Mouse (Mus musculus): Measurements from ENCODE around the gene Ptprq.

GRCm38 (mm10) chr10:107624211-107624610 lies 95.6 kb downstream of the Ptprq start:
- no peak for TF ChIP-seq CTCF (IDR thresholded peaks at IDR 0.05; ENCODE audit: borderline replicate concordance, extremely low read depth, insufficient read depth, insufficient read length)
- TF ChIP-seq POLR2A (IDR thresholded peaks at IDR 0.05; ENCODE audit: borderline replicate concordance, extremely low read depth, insufficient read depth, insufficient read length, poor library complexity, severe bottlenecking), result no peak
